Mouse (Mus musculus): Measurements from ENCODE around the gene Ndufs3. TPM values are rescaled to one million over a fixed set of nuclear protein-coding genes. Genes with fewer than 3 reads are reported as not detected.

Ndufs3 gene
- polyA plus RNA-seq, 1 experiment from 2014 or later: 199 TPM

DNA sequence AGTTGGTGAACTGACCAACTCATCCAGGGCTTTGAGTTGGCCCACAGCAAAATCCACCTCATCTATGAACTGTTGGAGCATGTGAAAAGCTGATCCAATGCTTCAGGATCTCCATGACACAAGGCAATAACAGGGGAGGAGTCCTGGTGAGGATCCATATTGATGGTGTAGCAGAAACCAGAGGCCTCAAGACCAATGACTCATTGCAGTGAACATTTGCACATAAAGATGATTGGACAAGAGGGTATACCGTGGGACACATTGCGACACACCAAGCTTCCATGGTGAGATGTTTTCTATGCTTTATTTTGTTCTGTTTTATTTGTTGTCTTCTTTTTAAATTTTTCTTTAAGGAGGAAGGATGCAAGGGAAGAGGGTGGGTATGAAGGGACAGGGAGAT lies 18.0 kb upstream of the Ndufs3 start:
- WGBS (ENCODE audit: insufficient replicate concordance): 71% methylated on average over 2 of the region's 2 CpGs
- TF ChIP-seq EP300 (IDR thresholded peaks at IDR 0.05; ENCODE audit: low read depth) (no peak), CTCF (IDR thresholded peaks at IDR 0.05; ENCODE audit: low read depth) (no peak)
- ATAC-seq (no peak), DNase-seq (no peak)
- Histone ChIP-seq H3K36me3 (replicated peaks; ENCODE audit: insufficient read depth, low read length) (no peaks in the 10 kb centered on the region), H3K27ac (ENCODE audit: low read depth) (no peak overlapping the region), H3K27me3 (ENCODE audit: insufficient read depth, low read length) (no peaks in the 10 kb centered on the region), H3K4me3 (ENCODE audit: low read depth, low read length) (no peak overlapping the region), H3K4me2 (ENCODE audit: low read depth, low read length) (no peak overlapping the region), H3K9me3 (ENCODE audit: low read length) (no peaks in the 10 kb centered on the region), H3K4me1 (ENCODE audit: insufficient read depth) (peaks cover 5% of the 10 kb centered on the region), H3K9ac (replicated peaks) (no peak overlapping the region)

DNA sequence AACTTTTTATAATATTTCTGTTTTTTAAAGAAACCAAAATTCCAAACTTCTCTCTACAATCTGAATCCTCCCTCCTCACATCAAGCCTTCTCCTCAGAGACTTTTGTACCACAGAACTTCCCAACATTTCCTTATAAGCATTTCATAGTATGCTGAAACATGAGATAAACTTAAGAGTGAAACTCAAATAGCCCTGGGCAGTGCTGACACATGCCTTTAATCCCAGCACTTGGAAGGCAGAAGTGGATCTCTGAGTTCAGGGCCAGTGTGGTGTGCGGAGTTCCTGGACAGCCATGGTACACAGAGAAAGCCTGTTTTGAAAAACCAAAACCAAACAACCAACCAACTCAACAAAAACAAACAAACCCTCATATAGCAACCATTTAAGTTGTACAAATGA lies 16.6 kb upstream of the Ndufs3 start:
- Histone ChIP-seq H3K4me3 (ENCODE audit: low read depth, low read length) (no peak overlapping the region), H3K27ac (ENCODE audit: low read depth) (peak overlapping the region; percentile 3; the same call in 1 of the 2 replicates), H3K9ac (replicated peaks) (no peak overlapping the region), H3K4me2 (ENCODE audit: low read depth, low read length) (no peak overlapping the region), H3K4me1 (ENCODE audit: insufficient read depth) (peaks cover 10% of the 10 kb centered on the region), H3K36me3 (replicated peaks; ENCODE audit: insufficient read depth, low read length) (no peaks in the 10 kb centered on the region), H3K27me3 (ENCODE audit: insufficient read depth, low read length) (no peaks in the 10 kb centered on the region), H3K9me3 (ENCODE audit: low read length) (no peaks in the 10 kb centered on the region)
- no peak for ATAC-seq
- no peak for TF ChIP-seq CTCF (IDR thresholded peaks at IDR 0.05; ENCODE audit: low read depth)
- no peak for TF ChIP-seq EP300 (IDR thresholded peaks at IDR 0.05; ENCODE audit: low read depth)
- 85% methylated on average over 1 of the region's 1 CpGs for WGBS (ENCODE audit: insufficient replicate concordance)
- no peak for DNase-seq

DNA sequence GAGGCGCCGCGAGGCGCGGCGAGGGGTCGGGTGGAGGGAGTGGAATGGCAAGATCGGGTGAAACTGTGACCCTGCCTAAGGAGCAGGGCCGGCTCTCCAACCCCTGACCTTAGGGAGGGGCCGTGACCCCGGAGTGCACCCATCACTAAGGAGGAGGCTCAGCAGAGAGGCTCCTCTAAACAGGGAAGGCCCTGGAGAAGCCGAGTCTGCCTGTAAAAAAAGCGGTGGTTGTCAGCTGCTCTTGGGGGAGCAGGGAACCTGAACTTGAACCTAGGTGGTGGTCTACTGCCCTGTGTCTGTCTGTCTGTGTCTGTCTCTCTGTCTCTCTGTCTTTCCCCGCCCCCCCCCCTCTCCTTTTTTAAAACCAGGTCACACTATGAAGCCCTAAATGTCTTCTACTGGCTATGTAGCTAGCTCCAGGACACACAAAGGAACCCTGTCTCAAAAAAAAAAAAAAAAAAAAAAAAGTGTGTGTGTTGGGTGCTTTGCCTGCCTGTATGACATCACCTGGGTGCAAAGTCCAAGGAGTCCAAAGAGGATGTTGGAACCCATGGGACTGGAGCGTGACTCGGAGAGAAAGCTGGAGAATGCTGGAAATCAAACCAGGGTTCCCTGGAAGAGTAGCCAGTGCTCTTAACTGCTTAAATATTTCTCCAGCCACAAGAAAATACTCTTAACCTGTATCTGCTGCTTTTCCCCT lies 13.5 kb upstream of the Ndufs3 start:
- Histone ChIP-seq H3K4me2 (ENCODE audit: low read depth, low read length) (peak overlapping the region; percentile 98), H3K4me3 (ENCODE audit: low read depth, low read length) (peak overlapping the region; percentile 67), H3K27ac (ENCODE audit: low read depth) (peak overlapping the region; percentile 99), H3K9me3 (ENCODE audit: low read length) (no peaks in the 10 kb centered on the region), H3K36me3 (replicated peaks; ENCODE audit: insufficient read depth, low read length) (peaks cover 6% of the 10 kb centered on the region; the same call in 1 of the 2 replicates), H3K4me1 (ENCODE audit: insufficient read depth) (peaks cover 13% of the 10 kb centered on the region), H3K27me3 (ENCODE audit: insufficient read depth, low read length) (no peaks in the 10 kb centered on the region), H3K9ac (replicated peaks) (peak overlapping the region; percentile 98)
- no peak for TF ChIP-seq CTCF (IDR thresholded peaks at IDR 0.05; ENCODE audit: low read depth)
- peak; percentile 41; the same call in 1 of the 2 replicates for TF ChIP-seq EP300 (IDR thresholded peaks at IDR 0.05; ENCODE audit: low read depth)
- DNase-seq: peak; percentile 69
- ATAC-seq: peak; percentile 74
- 10% methylated on average over 15 of the region's 16 CpGs for WGBS (ENCODE audit: insufficient replicate concordance)

DNA sequence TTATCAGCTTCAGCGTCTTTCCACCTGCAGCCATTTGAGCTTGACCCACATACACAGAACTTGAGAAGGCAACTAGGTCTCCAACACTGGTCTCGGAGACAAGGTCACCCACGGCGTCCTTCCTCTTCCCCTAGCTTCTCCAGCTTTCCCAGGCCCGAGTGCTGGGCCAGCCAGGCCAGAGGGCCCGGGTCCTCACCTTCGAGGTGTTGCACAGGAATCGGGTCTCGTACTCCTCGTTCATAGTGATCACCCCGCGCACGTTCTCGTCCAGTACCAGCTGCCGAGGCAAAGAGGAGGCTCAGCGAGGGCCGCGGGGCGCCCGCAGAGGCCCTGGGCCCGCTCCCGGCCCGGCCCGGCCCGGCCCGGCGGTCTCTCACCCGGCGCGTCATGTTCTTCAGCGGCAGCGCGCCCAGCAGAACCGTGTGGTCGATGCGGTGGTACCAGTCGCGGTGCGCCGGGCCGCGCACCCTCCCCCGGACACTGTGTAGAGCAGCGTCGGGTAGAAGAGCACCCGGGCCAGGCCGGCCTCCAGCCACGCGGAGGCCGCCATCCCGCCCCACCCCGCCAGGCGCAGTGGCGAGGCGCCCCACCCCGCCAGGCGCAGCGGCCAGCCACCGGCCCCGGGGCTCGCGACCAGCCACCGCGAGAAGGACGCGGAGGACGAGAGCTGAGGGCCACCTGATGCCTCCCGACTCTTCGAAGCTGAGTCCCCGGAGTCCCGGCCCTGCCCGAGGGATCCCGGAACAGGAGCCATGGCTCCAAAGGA lies 12.8 kb upstream of the Ndufs3 start:
- DNase-seq (peak; percentile 79), ATAC-seq (peak; percentile 83)
- Histone ChIP-seq H3K9ac (replicated peaks) (peak overlapping the region; percentile 98), H3K4me2 (ENCODE audit: low read depth, low read length) (peak overlapping the region; percentile 98), H3K4me1 (ENCODE audit: insufficient read depth) (peaks cover 13% of the 10 kb centered on the region), H3K4me3 (ENCODE audit: low read depth, low read length) (peak overlapping the region; percentile 67), H3K36me3 (replicated peaks; ENCODE audit: insufficient read depth, low read length) (peaks cover 7% of the 10 kb centered on the region), H3K27ac (ENCODE audit: low read depth) (peak overlapping the region; percentile 99), H3K9me3 (ENCODE audit: low read length) (no peaks in the 10 kb centered on the region), H3K27me3 (ENCODE audit: insufficient read depth, low read length) (no peaks in the 10 kb centered on the region)
- TF ChIP-seq CTCF (IDR thresholded peaks at IDR 0.05; ENCODE audit: low read depth) (no peak), EP300 (IDR thresholded peaks at IDR 0.05; ENCODE audit: low read depth) (no peak)
- WGBS (ENCODE audit: insufficient replicate concordance): under 1% methylated on average over 57 of the region's 73 CpGs

DNA sequence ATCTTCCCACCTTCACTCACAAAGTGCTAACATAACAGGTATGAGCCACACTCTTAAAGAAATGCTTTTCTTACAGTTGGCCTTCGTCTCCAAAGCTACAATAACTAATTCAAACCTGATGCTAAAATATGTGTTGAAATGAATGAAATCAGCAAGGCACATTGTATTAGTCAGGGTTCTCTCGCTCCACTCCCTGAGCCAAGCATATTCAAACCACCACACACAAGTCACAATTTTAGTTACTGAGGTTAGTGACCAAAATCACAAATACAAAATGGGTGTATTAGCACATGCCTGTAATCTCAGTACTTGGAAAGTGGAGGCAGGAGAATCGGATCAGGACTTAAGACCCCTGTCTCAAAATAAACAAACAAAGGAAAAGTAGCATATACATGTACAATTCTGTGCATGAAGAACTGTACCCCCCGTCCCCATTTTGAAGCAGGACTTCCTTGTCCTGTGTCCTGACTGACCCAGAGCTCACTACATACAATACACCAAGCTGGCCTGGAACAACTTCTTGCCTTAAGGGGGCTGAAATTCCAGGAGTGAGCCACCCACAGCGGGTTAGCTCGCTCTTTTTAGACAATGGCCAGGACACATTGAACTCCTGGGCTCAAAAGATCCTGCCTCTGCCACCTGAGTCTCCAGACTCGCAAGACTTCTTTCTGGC lies 12.1 kb upstream of the Ndufs3 start:
- Histone ChIP-seq H3K4me3 (ENCODE audit: low read depth, low read length) (peak overlapping the region; percentile 67), H3K4me1 (ENCODE audit: insufficient read depth) (peaks cover 13% of the 10 kb centered on the region), H3K36me3 (replicated peaks; ENCODE audit: insufficient read depth, low read length) (peaks cover 12% of the 10 kb centered on the region), H3K9ac (replicated peaks) (peak overlapping the region; percentile 98), H3K9me3 (ENCODE audit: low read length) (no peaks in the 10 kb centered on the region), H3K27me3 (ENCODE audit: insufficient read depth, low read length) (no peaks in the 10 kb centered on the region), H3K4me2 (ENCODE audit: low read depth, low read length) (peak overlapping the region; percentile 98), H3K27ac (ENCODE audit: low read depth) (peak overlapping the region; percentile 99)
- DNase-seq (no peak), ATAC-seq (no peak)
- WGBS (ENCODE audit: insufficient replicate concordance): 20% methylated on average over 7 of the region's 7 CpGs
- TF ChIP-seq EP300 (IDR thresholded peaks at IDR 0.05; ENCODE audit: low read depth): no peak
- no peak for TF ChIP-seq CTCF (IDR thresholded peaks at IDR 0.05; ENCODE audit: low read depth)

DNA sequence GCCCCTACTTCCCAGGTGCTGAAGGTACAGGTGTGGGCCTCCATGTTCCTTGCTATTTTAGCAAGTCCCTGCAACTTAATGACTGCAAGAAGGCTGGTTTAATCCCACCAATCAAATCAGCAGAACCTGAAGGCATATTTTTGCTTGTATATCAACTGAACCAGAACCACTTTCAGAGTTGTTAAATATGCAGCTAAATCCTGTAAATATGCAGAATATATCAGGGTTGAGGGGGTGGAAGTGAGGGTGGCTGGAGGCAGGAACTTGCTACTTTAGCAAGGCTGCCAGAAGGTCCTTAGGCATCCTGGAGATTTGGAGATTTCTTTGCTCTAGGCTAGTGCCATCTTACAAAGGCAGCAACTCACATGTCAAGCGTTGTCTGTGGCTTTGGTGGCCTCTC lies 10.9 kb upstream of the Ndufs3 start:
- no peak overlapping the region for H3K4me3 ChIP-seq (ENCODE audit: low read depth, low read length)
- no peak for DNase-seq
- no peak for ATAC-seq
- 74% methylated on average over 1 of the region's 1 CpGs for WGBS (ENCODE audit: insufficient replicate concordance)
- TF ChIP-seq EP300 (IDR thresholded peaks at IDR 0.05; ENCODE audit: low read depth): no peak
- no peak for TF ChIP-seq CTCF (IDR thresholded peaks at IDR 0.05; ENCODE audit: low read depth)
- no peaks in the 10 kb centered on the region for H3K27me3 ChIP-seq (ENCODE audit: insufficient read depth, low read length)
- H3K9me3 ChIP-seq (ENCODE audit: low read length): no peaks in the 10 kb centered on the region
- H3K4me2 ChIP-seq (ENCODE audit: low read depth, low read length): peak overlapping the region; percentile 98
- no peak overlapping the region for H3K27ac ChIP-seq (ENCODE audit: low read depth)
- H3K36me3 ChIP-seq (replicated peaks; ENCODE audit: insufficient read depth, low read length): peaks cover 22% of the 10 kb centered on the region
- H3K4me1 ChIP-seq (ENCODE audit: insufficient read depth): peaks cover 13% of the 10 kb centered on the region
- peak overlapping the region; percentile 98 for H3K9ac ChIP-seq (replicated peaks)

Data from liver, postnatal 0 days (tissue).